Mouse (Mus musculus) CH12.LX (cell line): ENCODE measurements at regions not wholly inside any gene's neighbourhood (a gene's known extent, or its start where the extent isn't known, plus 50 kb on each side); places are given as distances from the start of the nearest gene placed in this dataset.

Experiments used
- DNase-seq: peaks from one replicate; pipeline ENCODE4 v3.0.0-alpha.2; 2013; ENCODE audit errors: extremely low read depth
- H3K27ac ChIP-seq: 2 replicates; pipeline ENCODE4 v1.5.1; 2012; ENCODE audit warnings: low read depth, mild to moderate bottlenecking, control low read depth, moderate library complexity; ENCODE audit not compliant: insufficient read depth
- H3K27me3 ChIP-seq: replicated peaks from 2 replicates; pipeline ENCODE3; 2012; ENCODE audit warnings: inconsistent platforms
- H3K36me3 ChIP-seq, 2 experiments: replicated peaks in 1 of 2; 2 replicates each; pipeline versions ENCODE3 to v1.6.1; 2012; ENCODE audit warnings: inconsistent platforms in 1 of 2, low read length in 1 of 2, mild to moderate bottlenecking in 1 of 2, mixed read lengths in 1 of 2, moderate library complexity in 1 of 2; ENCODE audit not compliant: control insufficient read depth in 1 of 2, insufficient read depth in 1 of 2
- H3K4me1 ChIP-seq, 2 experiments: 2 replicates each; pipeline ENCODE4 v1.6.1; 2012; ENCODE audit warnings: inconsistent platforms in 1 of 2, moderate library complexity in 1 of 2; ENCODE audit not compliant: insufficient read depth in 2 of 2, control insufficient read depth in 1 of 2
- H3K4me2 ChIP-seq: 2 replicates; pipeline ENCODE4 v1.6.1; 2012; ENCODE audit warnings: low read depth, mild to moderate bottlenecking, control low read depth; ENCODE audit not compliant: poor library complexity, insufficient read depth, severe bottlenecking
- H3K4me3 ChIP-seq, 3 experiments: fragments of 150-350 bp in 1 of 3; sonication (generic) in 1 of 3; replicated peaks in 1 of 3; 2 replicates each; pipeline versions ENCODE3 to v1.5.1; 2011 to 2012; ENCODE audit warnings: low read depth in 2 of 3, low read length in 2 of 3, mild to moderate bottlenecking in 2 of 3, moderate library complexity in 2 of 3, control low read depth in 1 of 3, improper control_type of control experiment in 1 of 3, inconsistent platforms in 1 of 3, mixed read lengths in 1 of 3; ENCODE audit not compliant: poor library complexity in 1 of 3
- H3K79me2 ChIP-seq: replicated peaks from 2 replicates; pipeline ENCODE4 v1.6.1; 2012; ENCODE audit warnings: mild to moderate bottlenecking, moderate library complexity; ENCODE audit not compliant: control insufficient read depth, poor library complexity, insufficient read depth, severe bottlenecking; ENCODE audit errors: extremely low read depth
- H3K9ac ChIP-seq: 2 replicates; pipeline ENCODE4 v1.6.1; 2012; ENCODE audit warnings: low read depth, mild to moderate bottlenecking, control low read depth, moderate library complexity; ENCODE audit not compliant: insufficient read depth
- H3K9me3 ChIP-seq: replicated peaks from 2 replicates; pipeline ENCODE3; 2012; ENCODE audit warnings: low read length, inconsistent platforms, mixed read lengths
- CHD1 ChIP-seq: IDR thresholded peaks from 2 replicates; pipeline ENCODE4 v1.6.1; 2012; ENCODE audit warnings: low read depth, low read length, improper control_type of control experiment, inconsistent platforms
- CHD2 ChIP-seq: IDR thresholded peaks from 2 replicates; pipeline ENCODE4 v1.6.1; 2011; ENCODE audit warnings: low read length, improper control_type of control experiment
- CTCF ChIP-seq, 2 experiments: IDR thresholded peaks in 1 of 2; conservative IDR thresholded peaks in 1 of 2; 2 replicates each; pipeline ENCODE4 v1.5.1; 2011 to 2012; ENCODE audit warnings: low read depth in 2 of 2, low read length in 2 of 2, improper control_type of control experiment in 1 of 2, inconsistent platforms in 1 of 2, mild to moderate bottlenecking in 1 of 2, moderate library complexity in 1 of 2
- E2F4 ChIP-seq: IDR thresholded peaks from 2 replicates; pipeline ENCODE4 v1.6.1; 2011; ENCODE audit warnings: low read depth, low read length, improper control_type of control experiment; ENCODE audit not compliant: insufficient replicate concordance
- ELF1 ChIP-seq: IDR thresholded peaks from 2 replicates; pipeline ENCODE4 v1.6.1; 2014; ENCODE audit warnings: low read depth, mild to moderate bottlenecking, inconsistent platforms, low read length, improper control_type of control experiment
- KAT2A ChIP-seq: IDR thresholded peaks from 2 replicates; pipeline ENCODE4 v1.6.1; 2012; ENCODE audit warnings: low read length, improper control_type of control experiment, inconsistent platforms; ENCODE audit not compliant: insufficient replicate concordance
- MEF2A ChIP-seq: IDR thresholded peaks from 2 replicates; pipeline ENCODE4 v1.6.1; 2014; ENCODE audit warnings: low read depth, mild to moderate bottlenecking, inconsistent platforms, low read length, improper control_type of control experiment, borderline replicate concordance
- MXI1 ChIP-seq: IDR thresholded peaks from 2 replicates; pipeline ENCODE4 v1.6.1; 2011; ENCODE audit warnings: mild to moderate bottlenecking, low read depth, low read length, improper control_type of control experiment
- MYC ChIP-seq: IDR thresholded peaks from 2 replicates; pipeline ENCODE4 v1.6.1; 2011; ENCODE audit warnings: low read depth, mild to moderate bottlenecking, improper control_type of control experiment, low read length
- NELFE ChIP-seq: IDR thresholded peaks from 2 replicates; pipeline ENCODE4 v1.6.1; 2011; ENCODE audit warnings: low read depth, low read length, improper control_type of control experiment
- POLR2A ChIP-seq: IDR thresholded peaks from 2 replicates; pipeline ENCODE4 v1.6.1; 2011; ENCODE audit warnings: low read depth, mild to moderate bottlenecking, improper control_type of control experiment, low read length
- POLR2AphosphoS2 ChIP-seq: IDR thresholded peaks from 2 replicates; pipeline ENCODE4 v1.6.1; 2011; ENCODE audit warnings: low read depth, low read length, improper control_type of control experiment
- RAD21 ChIP-seq: IDR thresholded peaks from 2 replicates; pipeline ENCODE4 v1.6.1; 2011; ENCODE audit warnings: low read depth, mild to moderate bottlenecking, low read length, improper control_type of control experiment, moderate library complexity
- RCOR1 ChIP-seq: conservative IDR thresholded peaks from 2 replicates; pipeline ENCODE4 v1.6.1; 2012; ENCODE audit warnings: low read depth, mild to moderate bottlenecking, inconsistent platforms, low read length, improper control_type of control experiment
- SMC3 ChIP-seq: IDR thresholded peaks from 2 replicates; pipeline ENCODE4 v1.6.1; 2011; ENCODE audit warnings: low read depth, low read length, improper control_type of control experiment
- TCF12 ChIP-seq: IDR thresholded peaks from 2 replicates; pipeline ENCODE4 v1.6.1; 2014; ENCODE audit warnings: low read depth, mild to moderate bottlenecking, inconsistent platforms, low read length, improper control_type of control experiment
- UBTF ChIP-seq: IDR thresholded peaks from 2 replicates; pipeline ENCODE4 v1.6.1; 2012; ENCODE audit warnings: low read depth, mild to moderate bottlenecking, inconsistent platforms, low read length, improper control_type of control experiment, moderate library complexity
- USF2 ChIP-seq: conservative IDR thresholded peaks from 2 replicates; pipeline ENCODE4 v1.6.1; 2011; ENCODE audit warnings: low read depth, low read length, improper control_type of control experiment
- ZMIZ1 ChIP-seq: IDR thresholded peaks from 2 replicates; pipeline ENCODE4 v1.6.1; 2012; ENCODE audit warnings: low read depth, mild to moderate bottlenecking, inconsistent platforms, low read length, improper control_type of control experiment
- dilution Hi-C: fragments of 300-500 bp; cut with MboI; formaldehyde crosslinking; loops from 2 replicates; pipeline ENCODE4 v1.14.3; 2020; ENCODE audit warnings: low sequenced_read_pairs; ENCODE audit not compliant: extremely low pct_unique_long_range_greater_than_20kb, extremely low pct_ligation_motif_present
- in situ Hi-C: fragments of 300-500 bp; cut with MboI; formaldehyde crosslinking; loops from 3 replicates; pipeline ENCODE4 v1.14.3; 2019; ENCODE audit warnings: low sequenced_read_pairs, low pct_ligation_motif_present, low pct_unique_long_range_greater_than_20kb, mixed read lengths

GRCm38 (mm10) chr2:97965211-97965610, 696.8 kb upstream of the Gm10801 start:
- dilution Hi-C loops = no loop called here
- Histone ChIP-seq H3K9me3 (peaks cover 5% of the 10 kb centered on the region), H3K36me3 (no peaks in the 10 kb centered on the region), H3K79me2 (no peaks in the 10 kb centered on the region), H3K27me3 (no peaks in the 10 kb centered on the region), H3K27ac (no peak overlapping the region), H3K4me2 (no peak overlapping the region), H3K4me1 (no peaks in the 10 kb centered on the region), H3K4me3 (no peak overlapping the region), H3K9ac (no peak overlapping the region)
- DNase-seq = no peak
- in situ Hi-C loops = no loop called here
- TF ChIP-seq E2F4 = no peak
- TF ChIP-seq TCF12 = no peak
- no peak for TF ChIP-seq UBTF
- TF ChIP-seq CHD1 = no peak
- no peak for TF ChIP-seq POLR2A
- no peak for TF ChIP-seq SMC3
- TF ChIP-seq KAT2A = no peak

- TF ChIP-seq USF2 (no peak), ELF1 (no peak), POLR2A (no peak), POLR2AphosphoS2 (no peak), MXI1 (no peak), CTCF (conservative IDR thresholded peaks at IDR 0.05 in 1 of 2, IDR thresholded peaks at IDR 0.05 in 1 of 2; ENCODE audit: low read depth in 2 of 2, low read length in 2 of 2) (no peak), TCF12 (no peak), CHD2 (no peak), MYC (no peak), MEF2A (no peak), RAD21 (no peak), ZMIZ1 (no peak), NELFE (no peak), RCOR1 (no peak), UBTF (no peak)
- TF ChIP-seq, all 38 proteins: peak for 0
- H3K27me3 ChIP-seq = no peaks in the 10 kb centered on the region
- no peak overlapping the region for H3K27ac ChIP-seq
- H3K79me2 ChIP-seq = no peaks in the 10 kb centered on the region
- no peak for DNase-seq
- dilution Hi-C loops = no loop called here
- in situ Hi-C loops = no loop called here
- H3K4me1 ChIP-seq = no peaks in the 10 kb centered on the region
- no peak overlapping the region for H3K9ac ChIP-seq
- no peak overlapping the region for H3K4me3 ChIP-seq
- no peak overlapping the region for H3K4me2 ChIP-seq
- no peaks in the 10 kb centered on the region for H3K36me3 ChIP-seq
- peaks cover 10% of the 10 kb centered on the region for H3K9me3 ChIP-seq
Measured at GRCm38 (mm10) chr2:97975486-97975885, 686.6 kb upstream of the Gm10801 start.
